In genomic region chr10:107813814-107814483, GRCm38 (mm10) we compare ENCODE assay signal across 26 mouse cellular contexts.
DNase-seq lines count a peak whose midpoint lies in the region; ATAC-seq and TF ChIP-seq lines count a peak whose summit lies in the region.
"Had no signal": no experiment of that assay in that cellular context is flagged by ENCODE, and none has a peak within 500 bp of the region (broad histone marks: within the 10 kb centered on the region; RNA-seq: fewer than 3 reads in every experiment).

No protein-coding gene starts in this region.

- DNase-seq in forebrain, embryonic 14.5 days (ENCODE audit: low spot score): no peak
- DNase-seq in left cerebral cortex, postnatal 25 days (ENCODE audit: low spot score in 2 of 2): peak; percentile 4 to 26
- no peak for DNase-seq in left cerebral cortex, postnatal 4 days
- peak; percentile 15 to 29 for DNase-seq in layer of hippocampus, adult 2 months (ENCODE audit: low spot score in 2 of 2)
- DNase-seq in telencephalon, adult 2 months (ENCODE audit: low read depth, low spot score): peak; percentile 40
- DNase-seq in lung, postnatal 36 days: no peak
- no peak for DNase-seq in embryo, embryonic 9.5 days (ENCODE audit: extremely low spot score)
- DNase-seq: adrenal gland, postnatal 10 days; cerebellum, adult 2 months; cerebellum, postnatal 36 days; gastrocnemius, postnatal 36 days; heart, postnatal 14 days; kidney, adult 8-10 months; kidney, postnatal 14 days; thymus, adult 18-20 months; thymus, postnatal 4 days had no signal

- no peaks in the 10 kb centered on the region for H3K27me3 ChIP-seq in forebrain, embryonic 16.5 days (replicated peaks; ENCODE audit: control insufficient read depth, insufficient read depth, low read length)
- no peaks in the 10 kb centered on the region for H3K27me3 ChIP-seq in forebrain, embryonic 14.5 days (replicated peaks; ENCODE audit: control insufficient read depth, insufficient read depth, low read length)
- H3K27me3 ChIP-seq: heart, embryonic 12.5 days; limb, embryonic 15.5 days; liver, embryonic 15.5 days; midbrain, embryonic 13.5 days; neural tube, embryonic 13.5 days had no signal

- H3K4me2 ChIP-seq in forebrain, embryonic 16.5 days (ENCODE audit: low read length): peak overlapping the region; percentile 16; the same call in 1 of the 2 replicates
- H3K4me2 ChIP-seq in forebrain, embryonic 14.5 days (ENCODE audit: low read length): no peak overlapping the region
- H3K4me2 ChIP-seq: heart, embryonic 12.5 days; hindbrain, embryonic 14.5 days; limb, embryonic 15.5 days; liver, embryonic 15.5 days; midbrain, embryonic 13.5 days; neural tube, embryonic 13.5 days had no signal

- H3K9ac ChIP-seq in forebrain, embryonic 16.5 days (replicated peaks; ENCODE audit: low read depth, low read length): no peak overlapping the region
- H3K9ac ChIP-seq in forebrain, embryonic 14.5 days (ENCODE audit: low read length): no peak overlapping the region
- H3K9ac ChIP-seq: heart, embryonic 12.5 days; hindbrain, embryonic 14.5 days; limb, embryonic 15.5 days; liver, embryonic 15.5 days; midbrain, embryonic 13.5 days; neural tube, embryonic 13.5 days had no signal

- no peak overlapping the region for H3K27ac ChIP-seq in forebrain, embryonic 16.5 days (ENCODE audit: low read length)
- H3K27ac ChIP-seq in forebrain, embryonic 14.5 days (ENCODE audit: low read depth, low read length): no peak overlapping the region
- H3K27ac ChIP-seq in layer of hippocampus, adult 2 months: peak overlapping the region; percentile 55; the same call in 1 of the 2 replicates
- H3K27ac ChIP-seq: embryonic facial prominence, embryonic 10.5 days; hindbrain, embryonic 14.5 days; limb, embryonic 15.5 days; liver, embryonic 15.5 days; midbrain, embryonic 13.5 days; neural tube, embryonic 13.5 days had no signal

- WGBS in forebrain, embryonic 16.5 days: 53% methylated on average over 16 of the region's 16 CpGs
- 72% methylated on average over 16 of the region's 16 CpGs for WGBS in forebrain, embryonic 14.5 days

- H3K36me3 ChIP-seq in forebrain, embryonic 16.5 days (ENCODE audit: control insufficient read depth, insufficient read depth): no peaks in the 10 kb centered on the region
- no peaks in the 10 kb centered on the region for H3K36me3 ChIP-seq in forebrain, embryonic 14.5 days (ENCODE audit: control insufficient read depth, insufficient read depth, low read length)
- H3K36me3 ChIP-seq: embryonic facial prominence, embryonic 10.5 days; G1E; heart, embryonic 12.5 days; limb, embryonic 15.5 days; liver, embryonic 15.5 days; midbrain, embryonic 13.5 days; neural tube, embryonic 13.5 days had no signal

- H3K4me1 ChIP-seq in forebrain, embryonic 16.5 days (replicated peaks; ENCODE audit: control insufficient read depth, insufficient read depth, low read length): peaks cover 4% of the 10 kb centered on the region; the same call in 1 of the 2 replicates
- H3K4me1 ChIP-seq in forebrain, embryonic 14.5 days (ENCODE audit: control insufficient read depth, insufficient read depth, low read length): no peaks in the 10 kb centered on the region
- H3K4me1 ChIP-seq: embryonic facial prominence, embryonic 10.5 days; limb, embryonic 15.5 days; liver, embryonic 15.5 days; midbrain, embryonic 13.5 days; neural tube, embryonic 13.5 days had no signal

- intact Hi-C loops in left cerebral cortex, postnatal 25 days (cut with DNase I): no loop called here
- intact Hi-C loops in left cerebral cortex, postnatal 4 days (cut with DNase I): no loop called here

- peak; percentile 52; the same call in 1 of the 2 replicates for ATAC-seq in forebrain, embryonic 16.5 days
- no peak for ATAC-seq in forebrain, embryonic 14.5 days
- ATAC-seq: activated CD4-positive, CD25-positive, alpha-beta regulatory T cell, adult 4 months; midbrain, embryonic 13.5 days had no signal

- no peak overlapping the region for H3K4me3 ChIP-seq in forebrain, embryonic 16.5 days (replicated peaks; ENCODE audit: low read length)
- H3K4me3 ChIP-seq in forebrain, embryonic 14.5 days (ENCODE audit: low read depth, low read length): no peak overlapping the region
- H3K4me3 ChIP-seq in layer of hippocampus, adult 2 months: peak overlapping the region; percentile 41
- H3K4me3 ChIP-seq: embryonic facial prominence, embryonic 10.5 days; heart, embryonic 12.5 days; limb, embryonic 15.5 days; liver, embryonic 15.5 days; midbrain, embryonic 13.5 days; neural tube, embryonic 13.5 days had no signal

- no peaks in the 10 kb centered on the region for H3K9me3 ChIP-seq in forebrain, embryonic 16.5 days (ENCODE audit: control insufficient read depth, low read length)
- H3K9me3 ChIP-seq in forebrain, embryonic 14.5 days (replicated peaks; ENCODE audit: control insufficient read depth, low read length): no peaks in the 10 kb centered on the region
- H3K9me3 ChIP-seq: embryonic facial prominence, embryonic 10.5 days; G1E; heart, embryonic 12.5 days; limb, embryonic 15.5 days; liver, embryonic 15.5 days; midbrain, embryonic 13.5 days; neural tube, embryonic 13.5 days had no signal

- no peak for TF ChIP-seq CTCF in layer of hippocampus, adult 2 months (conservative IDR thresholded peaks at IDR 0.05)

Comparison
In these comparisons a context has a peak if more than half of its experiments do, and no peak if none do; other contexts are left out.
1. DNase-seq: peak in left cerebral cortex, postnatal 25 days (2 of 2), layer of hippocampus, adult 2 months (2 of 2) and telencephalon, adult 2 months (single experiment); none in forebrain, embryonic 14.5 days (single experiment), left cerebral cortex, postnatal 4 days (single experiment), lung, postnatal 36 days (single experiment) and embryo, embryonic 9.5 days (single experiment).